Mouse (Mus musculus) spleen, adult 2 months (tissue): ENCODE measurements around the gene Plgrkt.

ENCODE experiments used
- CTCF ChIP-seq: fragments of 200-500 bp; IDR thresholded peaks from 2 replicates; pipeline ENCODE4 v1.5.1; 2011; ENCODE audit warnings: mild to moderate bottlenecking, inconsistent platforms; ENCODE audit not compliant: insufficient read depth, insufficient read length, insufficient replicate concordance; ENCODE audit errors: extremely low read depth
- POLR2A ChIP-seq: fragments of 200-500 bp; IDR thresholded peaks from 2 replicates; pipeline ENCODE4 v1.6.1; 2011; ENCODE audit warnings: low read depth, low read length, inconsistent platforms

DNA sequence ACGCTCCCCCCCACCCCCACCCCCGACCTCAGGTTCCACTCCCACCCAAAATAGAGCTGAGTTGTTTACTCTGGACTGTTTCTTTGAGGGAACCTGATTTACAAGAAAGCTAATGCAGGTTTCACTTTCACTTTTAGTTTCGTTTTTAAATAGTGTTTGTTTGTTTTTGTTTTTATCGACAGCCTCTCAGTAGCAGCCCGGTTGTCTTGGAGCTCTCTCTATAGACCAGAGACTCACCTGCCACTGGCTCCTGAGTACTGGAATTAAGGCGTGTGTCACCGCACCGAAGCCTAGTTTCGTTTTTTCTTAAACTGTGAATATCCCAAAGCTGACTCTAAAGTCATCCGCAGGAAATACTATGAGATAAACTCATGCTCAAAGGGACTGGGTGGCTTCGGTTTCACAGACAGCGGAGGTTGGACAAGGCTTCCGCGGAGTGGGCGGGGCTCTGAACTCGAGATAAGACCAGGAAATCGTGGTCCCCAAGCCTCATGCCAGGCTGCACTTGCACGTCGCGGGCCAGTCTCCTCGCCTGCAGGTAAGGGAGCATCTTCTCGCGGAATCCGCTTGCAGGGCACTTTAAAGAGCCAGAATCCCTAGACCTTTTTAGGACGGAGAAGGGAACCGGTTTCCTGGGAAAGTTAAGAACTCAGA, at the start of gene Plgrkt, which contains the start of gene Cd274:
- peak; percentile 91 for TF ChIP-seq POLR2A
- no peak for TF ChIP-seq CTCF
